Mouse (Mus musculus) kidney, embryonic 15.5 days (tissue): ENCODE measurements around the gene Ppp1r27. TPM values are rescaled to one million over a fixed set of nuclear protein-coding genes. Genes with fewer than 3 reads are reported as not detected.

ENCODE experiments used
- ATAC-seq: fragments of 200-750 bp; cut with Nextera tagmentation; replicated peaks from 2 replicates; pipeline ENCODE4 v1.8.0; 2017; ENCODE audit warnings: moderate TSS enrichment; ENCODE audit not compliant: low FRiP score
- H3K27ac ChIP-seq: fragments of 300-500 bp; sonication (generic); 2 replicates; pipeline ENCODE4 v1.5.1; 2015; ENCODE audit warnings: mild to moderate bottlenecking, inconsistent platforms
- H3K27me3 ChIP-seq: fragments of 300-500 bp; sonication (generic); 2 replicates; pipeline ENCODE4 v1.6.1; 2015; ENCODE audit warnings: inconsistent platforms
- H3K36me3 ChIP-seq: fragments of 300-500 bp; sonication (generic); 2 replicates; pipeline ENCODE4 v1.6.1; 2015; ENCODE audit warnings: inconsistent platforms
- H3K4me1 ChIP-seq: fragments of 300-500 bp; sonication (generic); 2 replicates; pipeline ENCODE4 v1.6.1; 2015; ENCODE audit warnings: inconsistent platforms
- H3K4me2 ChIP-seq: fragments of 300-500 bp; sonication (generic); 2 replicates; pipeline ENCODE4 v1.6.1; 2015; ENCODE audit warnings: moderate library complexity, mild to moderate bottlenecking, inconsistent platforms
- H3K4me3 ChIP-seq: fragments of 300-500 bp; sonication (generic); replicated peaks from 2 replicates; pipeline ENCODE4 v1.5.1; 2015; ENCODE audit warnings: mild to moderate bottlenecking, inconsistent platforms
- H3K9ac ChIP-seq: fragments of 300-500 bp; sonication (generic); 2 replicates; pipeline ENCODE4 v1.6.1; 2015; ENCODE audit warnings: mild to moderate bottlenecking, inconsistent platforms
- H3K9me3 ChIP-seq: fragments of 300-500 bp; sonication (generic); replicated peaks from 2 replicates; pipeline ENCODE4 v1.6.1; 2016; ENCODE audit warnings: inconsistent platforms
- WGBS: fragments of 180-500 bp; shearing (Covaris S2); methylation state at CpG from one replicate; pipeline ENCODE4 v1.1.7; 2015; ENCODE audit warnings: mixed read lengths; 5-methylcytosine and 5-hydroxymethylcytosine counted together
- polyA plus RNA-seq: library from polyadenylated mRNA; unstranded; fragments of >200 nt; fragmentation: Nextera tagmentation; extraction: Ambion mirVana; gene quantifications from 2 replicates; pipeline ENCODE4 v1.2.1, GENCODE M21; 2015

The Ppp1r27 gene
- polyA plus RNA-seq, 1 experiment from 2014 or later: 0.49 TPM

GRCm38 (mm10) chr11:120507611-120508289 is 43.2 kb downstream of the Ppp1r27 start:
- Histone ChIP-seq H3K36me3 (no peaks in the 10 kb centered on the region), H3K4me2 (no peak overlapping the region), H3K9me3 (no peaks in the 10 kb centered on the region), H3K4me3 (no peak overlapping the region), H3K27me3 (no peaks in the 10 kb centered on the region), H3K27ac (0 out of 2 replicates have a peak overlapping the region, but pooled peaks have one; percentile 48), H3K4me1 (peaks cover 22% of the 10 kb centered on the region), H3K9ac (no peak overlapping the region)
- no peak for ATAC-seq
- WGBS: 67% methylated on average over 13 of the region's 13 CpGs

- no peak overlapping the region for H3K9ac ChIP-seq
- H3K27me3 ChIP-seq: no peaks in the 10 kb centered on the region
- no peaks in the 10 kb centered on the region for H3K9me3 ChIP-seq
- H3K4me1 ChIP-seq: peaks cover 19% of the 10 kb centered on the region
- no peak overlapping the region for H3K4me2 ChIP-seq
- H3K4me3 ChIP-seq: no peak overlapping the region
- H3K27ac ChIP-seq: 0 out of 2 replicates have a peak overlapping the region, but pooled peaks have one; percentile 48
- H3K36me3 ChIP-seq: no peaks in the 10 kb centered on the region
- ATAC-seq: 0 out of 2 replicates have a peak, but pooled peaks have one; percentile 46
- WGBS: 57% methylated on average over 4 of the region's 4 CpGs
These were observed 44.0 kb downstream of the Ppp1r27 start for GRCm38 (mm10) chr11:120506899-120507298.

- no peak overlapping the region for H3K27ac ChIP-seq
- 79% methylated on average over 3 of the region's 3 CpGs for WGBS
- no peaks in the 10 kb centered on the region for H3K36me3 ChIP-seq
- H3K4me3 ChIP-seq: no peak overlapping the region
- ATAC-seq: no peak
- H3K9me3 ChIP-seq: no peaks in the 10 kb centered on the region
- no peak overlapping the region for H3K9ac ChIP-seq
- no peak overlapping the region for H3K4me2 ChIP-seq
- H3K4me1 ChIP-seq: peaks cover 13% of the 10 kb centered on the region
- no peaks in the 10 kb centered on the region for H3K27me3 ChIP-seq
These were observed 45.3 kb downstream of the Ppp1r27 start for GRCm38 (mm10) chr11:120505661-120506060.

GRCm38 (mm10) chr11:120501701-120502100 is 49.2 kb downstream of the Ppp1r27 start:
- peaks cover 9% of the 10 kb centered on the region; the same call in 1 of the 2 replicates for H3K4me1 ChIP-seq
- no peak for ATAC-seq
- H3K36me3 ChIP-seq: peaks cover 27% of the 10 kb centered on the region
- no peak overlapping the region for H3K9ac ChIP-seq
- no peaks in the 10 kb centered on the region for H3K9me3 ChIP-seq
- H3K4me3 ChIP-seq: no peak overlapping the region
- H3K4me2 ChIP-seq: no peak overlapping the region
- H3K27ac ChIP-seq: no peak overlapping the region
- no peaks in the 10 kb centered on the region for H3K27me3 ChIP-seq
- 83% methylated on average over 4 of the region's 4 CpGs for WGBS

GRCm38 (mm10) chr11:120501018-120501417 is 49.9 kb downstream of the Ppp1r27 start:
- no peak overlapping the region for H3K9ac ChIP-seq
- no peak for ATAC-seq
- no peaks in the 10 kb centered on the region for H3K27me3 ChIP-seq
- peaks cover 6% of the 10 kb centered on the region; the same call in 1 of the 2 replicates for H3K4me1 ChIP-seq
- no peak overlapping the region for H3K4me2 ChIP-seq
- no peak overlapping the region for H3K27ac ChIP-seq
- 61% methylated on average over 6 of the region's 6 CpGs for WGBS
- no peaks in the 10 kb centered on the region for H3K9me3 ChIP-seq
- H3K36me3 ChIP-seq: peaks cover 34% of the 10 kb centered on the region
- H3K4me3 ChIP-seq: no peak overlapping the region

- no peak overlapping the region for H3K4me3 ChIP-seq
- H3K4me2 ChIP-seq: no peak overlapping the region
- H3K27me3 ChIP-seq: no peaks in the 10 kb centered on the region
- H3K9ac ChIP-seq: no peak overlapping the region
- H3K9me3 ChIP-seq: no peaks in the 10 kb centered on the region
- peaks cover 40% of the 10 kb centered on the region for H3K36me3 ChIP-seq
- 21% methylated on average over 3 of the region's 3 CpGs for WGBS
- peaks cover 6% of the 10 kb centered on the region; the same call in 1 of the 2 replicates for H3K4me1 ChIP-seq
- peak; percentile 50; the same call in 1 of the 2 replicates for ATAC-seq
- H3K27ac ChIP-seq: peak overlapping the region; percentile 55
These were observed 50.6 kb downstream of the Ppp1r27 start for GRCm38 (mm10) chr11:120500357-120500756.

Other genes starting within 250 kb of the Ppp1r27 start
- gene Actg1, start 202.6 kb downstream of the Ppp1r27 start, polyA plus RNA-seq: 2,367 and 2,520 TPM in 2 replicates
- 1.1 and 1.2 TPM in 2 replicates for gene Fscn2, start 189.6 kb downstream of the Ppp1r27 start, polyA plus RNA-seq
- gene Faap100, start 172.4 kb downstream of the Ppp1r27 start, polyA plus RNA-seq: 33.1 and 41.9 TPM in 2 replicates
- gene Nploc4, start 113.4 kb downstream of the Ppp1r27 start, polyA plus RNA-seq: 33.5 and 34.8 TPM in 2 replicates
- not detected in 2 replicates for gene Tspan10, start 108.5 kb downstream of the Ppp1r27 start, polyA plus RNA-seq
- gene Pde6g, start 97.6 kb downstream of the Ppp1r27 start, polyA plus RNA-seq: 0.28 and 0.38 TPM in 2 replicates
- gene Oxld1, start 93.1 kb downstream of the Ppp1r27 start, polyA plus RNA-seq: 13.1 and 13.8 TPM in 2 replicates
- 40.5 and 41.9 TPM in 2 replicates for gene Ccdc137, start 93.0 kb downstream of the Ppp1r27 start, polyA plus RNA-seq
- gene Arl16, start 83.5 kb downstream of the Ppp1r27 start, polyA plus RNA-seq: 42.7 and 53.3 TPM in 2 replicates
- gene Mrpl12, start 66.5 kb downstream of the Ppp1r27 start, polyA plus RNA-seq: 166 and 172 TPM in 2 replicates
- 84.6 and 91.9 TPM in 2 replicates for gene Slc25a10, start 59.3 kb downstream of the Ppp1r27 start, polyA plus RNA-seq
- 2.4 and 2.6 TPM in 2 replicates for gene Gcgr, start 20.4 kb downstream of the Ppp1r27 start, polyA plus RNA-seq
- gene Mcrip1, start 1.4 kb downstream of the Ppp1r27 start, polyA plus RNA-seq: 199 and 212 TPM in 2 replicates
- gene P4hb, start 22.1 kb upstream of the Ppp1r27 start, polyA plus RNA-seq: 718 and 736 TPM in 2 replicates
- 588 and 644 TPM in 2 replicates for gene Arhgdia, start 30.5 kb upstream of the Ppp1r27 start, polyA plus RNA-seq
- gene Alyref, start 47.2 kb upstream of the Ppp1r27 start, polyA plus RNA-seq: 494 TPM in 2 replicates
- 193 and 206 TPM in 2 replicates for gene Anapc11, start 47.3 kb upstream of the Ppp1r27 start, polyA plus RNA-seq
- 24.4 and 25.2 TPM in 2 replicates for gene Npb, start 57.3 kb upstream of the Ppp1r27 start, polyA plus RNA-seq
- 118 and 140 TPM in 2 replicates for gene Pcyt2, start 66.8 kb upstream of the Ppp1r27 start, polyA plus RNA-seq
- 32.7 and 33.9 TPM in 2 replicates for gene Sirt7, start 74.1 kb upstream of the Ppp1r27 start, polyA plus RNA-seq
- gene Mafg, start 82.5 kb upstream of the Ppp1r27 start, polyA plus RNA-seq: 32.2 and 35.9 TPM in 2 replicates
- 25.4 and 29.3 TPM in 2 replicates for gene Pycr1, start 92.6 kb upstream of the Ppp1r27 start, polyA plus RNA-seq
- 0.28 and 0.29 TPM in 2 replicates for gene Myadml2, start 97.0 kb upstream of the Ppp1r27 start, polyA plus RNA-seq
- 5.2 and 7.7 TPM in 2 replicates for gene Notum, start 110.0 kb upstream of the Ppp1r27 start, polyA plus RNA-seq
- gene Aspscr1, start 121.8 kb upstream of the Ppp1r27 start, polyA plus RNA-seq: 127 and 144 TPM in 2 replicates
- 164 and 176 TPM in 2 replicates for gene Cenpx, start 162.6 kb upstream of the Ppp1r27 start, polyA plus RNA-seq
- 52.9 and 66.0 TPM in 2 replicates for gene Lrrc45, start 162.8 kb upstream of the Ppp1r27 start, polyA plus RNA-seq
- gene Rac3, start 170.3 kb upstream of the Ppp1r27 start, polyA plus RNA-seq: 27.6 and 31.0 TPM in 2 replicates
- 31.9 and 32.1 TPM in 2 replicates for gene Dcxr, start 176.1 kb upstream of the Ppp1r27 start, polyA plus RNA-seq
- 2.4 and 3.4 TPM in 2 replicates for gene Cbr2, start 181.0 kb upstream of the Ppp1r27 start, polyA plus RNA-seq
- gene Hmga1b, start 211.7 kb upstream of the Ppp1r27 start, polyA plus RNA-seq: 3.8 and 6.1 TPM in 2 replicates
- gene Rfng, start 233.1 kb upstream of the Ppp1r27 start, polyA plus RNA-seq: 36.5 and 39.9 TPM in 2 replicates
- 200 and 215 TPM in 2 replicates for gene Gps1, start 233.1 kb upstream of the Ppp1r27 start, polyA plus RNA-seq
- 74.2 and 87.2 TPM in 2 replicates for gene Dus1l, start 245.3 kb upstream of the Ppp1r27 start, polyA plus RNA-seq